Mouse (Mus musculus) forebrain, embryonic 11.5 days (tissue): ENCODE results near the gene Rcor1. TPM values are rescaled to one million over a fixed set of nuclear protein-coding genes. Genes with fewer than 3 reads are reported as not detected.

Experiments
- ATAC-seq: fragments of 200-750 bp; cut with Nextera tagmentation; replicated peaks from 2 replicates; pipeline ENCODE4 v1.8.0; 2017; ENCODE audit warnings: moderate TSS enrichment; ENCODE audit not compliant: low FRiP score
- DNase-seq: peaks from one replicate; pipeline ENCODE4 v3.0.0-alpha.2; 2017; ENCODE audit warnings: low spot score
- H3K27ac ChIP-seq: fragments of 300-500 bp; sonication (generic); 2 replicates; pipeline ENCODE4 v1.5.1; 2014; ENCODE audit warnings: low read depth, low read length
- H3K27me3 ChIP-seq: fragments of 300-500 bp; sonication (generic); 2 replicates; pipeline ENCODE4 v1.6.1; 2014; ENCODE audit warnings: mild to moderate bottlenecking, low read length, mixed read lengths; ENCODE audit not compliant: control insufficient read depth, insufficient read depth
- H3K36me3 ChIP-seq: fragments of 300-500 bp; sonication (generic); 2 replicates; pipeline ENCODE4 v1.6.1; 2014; ENCODE audit warnings: mild to moderate bottlenecking, low read length, moderate library complexity, mixed read lengths; ENCODE audit not compliant: control insufficient read depth, insufficient read depth
- H3K4me1 ChIP-seq: fragments of 300-500 bp; sonication (generic); replicated peaks from 2 replicates; pipeline ENCODE4 v1.6.1; 2014; ENCODE audit warnings: low read length, mixed read lengths; ENCODE audit not compliant: control insufficient read depth, insufficient read depth
- H3K4me2 ChIP-seq: fragments of 300-500 bp; sonication (generic); 2 replicates; pipeline ENCODE4 v1.6.1; 2014; ENCODE audit warnings: low read depth, mild to moderate bottlenecking, low read length, moderate library complexity, mixed read lengths; ENCODE audit not compliant: severe bottlenecking
- H3K4me3 ChIP-seq: fragments of 300-500 bp; sonication (generic); 2 replicates; pipeline ENCODE4 v1.5.1; 2014; ENCODE audit warnings: low read depth, low read length
- H3K9ac ChIP-seq: fragments of 300-500 bp; sonication (generic); 2 replicates; pipeline ENCODE4 v1.6.1; 2014; ENCODE audit warnings: low read length
- H3K9me3 ChIP-seq: fragments of 300-500 bp; sonication (generic); 2 replicates; pipeline ENCODE4 v1.6.1; 2016; ENCODE audit warnings: low read length, mixed read lengths; ENCODE audit not compliant: control insufficient read depth
- WGBS: fragments of 180-500 bp; shearing (Covaris S2); extraction: QIAGEN DNeasy Blood & Tissue Kit; methylation state at CpG from one replicate; pipeline ENCODE4 v1.1.7; 2014; 5-methylcytosine and 5-hydroxymethylcytosine counted together
- polyA plus RNA-seq: library from polyadenylated mRNA; unstranded; fragments of >200 nt; fragmentation: Nextera tagmentation; extraction: Ambion mirVana; gene quantifications from 2 replicates; pipeline ENCODE4 v1.2.1, GENCODE M21; 2014

Gene Rcor1
- polyA plus RNA-seq, 1 experiment from 2014 or later, result 14.2 TPM

GRCm38 (mm10) chr12:111041196-111041595 is 2.0 kb downstream of the Rcor1 start:
- Histone ChIP-seq H3K9ac (peak overlapping the region; percentile 95; the same call in 1 of the 2 replicates), H3K27me3 (no peaks in the 10 kb centered on the region), H3K4me3 (peak overlapping the region; percentile 99), H3K4me1 (peaks cover 11% of the 10 kb centered on the region; the same call in 1 of the 2 replicates), H3K27ac (no peak overlapping the region), H3K36me3 (no peaks in the 10 kb centered on the region), H3K9me3 (no peaks in the 10 kb centered on the region), H3K4me2 (peak overlapping the region; percentile 75)
- no peak for DNase-seq
- 58% methylated on average over 4 of the region's 4 CpGs for WGBS
- ATAC-seq, result no peak

DNA sequence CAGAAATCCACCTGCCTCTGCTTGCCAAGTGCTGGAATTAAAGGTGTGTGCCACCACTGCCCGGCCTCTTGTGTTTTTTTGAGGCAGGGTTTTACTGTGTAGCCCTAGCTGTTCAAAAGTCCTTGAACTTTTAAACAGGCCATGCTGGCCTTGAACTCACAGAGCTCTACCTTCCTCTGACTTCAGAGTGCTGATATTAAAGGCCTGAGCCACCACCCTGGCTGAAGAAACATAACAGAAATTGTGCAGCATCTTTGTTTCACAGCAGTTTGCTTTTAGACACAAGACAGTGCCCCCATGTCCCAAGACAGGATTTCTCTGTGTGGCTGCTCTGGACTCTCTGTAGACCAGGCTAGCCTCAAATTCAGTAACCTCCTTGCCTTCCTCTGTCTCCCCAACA is 3.2 kb downstream of the Rcor1 start:
- H3K27ac ChIP-seq, result no peak overlapping the region
- H3K27me3 ChIP-seq, result no peaks in the 10 kb centered on the region
- peaks cover 11% of the 10 kb centered on the region; the same call in 1 of the 2 replicates for H3K4me1 ChIP-seq
- no peaks in the 10 kb centered on the region for H3K9me3 ChIP-seq
- H3K36me3 ChIP-seq, result no peaks in the 10 kb centered on the region
- ATAC-seq, result no peak
- no peak overlapping the region for H3K4me3 ChIP-seq
- no peak overlapping the region for H3K4me2 ChIP-seq
- 95% methylated on average over 1 of the region's 1 CpGs for WGBS
- DNase-seq, result no peak
- no peak overlapping the region for H3K9ac ChIP-seq

- no peaks in the 10 kb centered on the region for H3K36me3 ChIP-seq
- no peak for DNase-seq
Measured at GRCm38 (mm10) chr12:111044880-111045279, 5.7 kb downstream of the Rcor1 start.

GRCm38 (mm10) chr12:111046866-111047265 is 7.7 kb downstream of the Rcor1 start:
- ATAC-seq, result no peak
- no peak overlapping the region for H3K4me3 ChIP-seq
- H3K9me3 ChIP-seq, result no peaks in the 10 kb centered on the region
- no peaks in the 10 kb centered on the region for H3K4me1 ChIP-seq
- 0 out of 2 replicates have a peak, but pooled peaks cover 2% of the 10 kb centered on the region for H3K36me3 ChIP-seq
- H3K27ac ChIP-seq, result no peak overlapping the region
- H3K9ac ChIP-seq, result no peak overlapping the region
- no peak for DNase-seq
- 82% methylated on average over 1 of the region's 1 CpGs for WGBS
- H3K27me3 ChIP-seq, result no peaks in the 10 kb centered on the region
- H3K4me2 ChIP-seq, result no peak overlapping the region

More at GRCm38 (mm10) chr12:111044880-111045279, 5.7 kb downstream of the Rcor1 start:
- no peak for ATAC-seq
- no peak overlapping the region for H3K27ac ChIP-seq
- H3K9ac ChIP-seq, result no peak overlapping the region
- 90% methylated on average over 2 of the region's 2 CpGs for WGBS
- H3K4me2 ChIP-seq, result no peak overlapping the region
- H3K4me3 ChIP-seq, result no peak overlapping the region
- no peaks in the 10 kb centered on the region for H3K9me3 ChIP-seq
- H3K27me3 ChIP-seq, result no peaks in the 10 kb centered on the region
- H3K4me1 ChIP-seq, result peaks cover 6% of the 10 kb centered on the region; the same call in 1 of the 2 replicates

DNA sequence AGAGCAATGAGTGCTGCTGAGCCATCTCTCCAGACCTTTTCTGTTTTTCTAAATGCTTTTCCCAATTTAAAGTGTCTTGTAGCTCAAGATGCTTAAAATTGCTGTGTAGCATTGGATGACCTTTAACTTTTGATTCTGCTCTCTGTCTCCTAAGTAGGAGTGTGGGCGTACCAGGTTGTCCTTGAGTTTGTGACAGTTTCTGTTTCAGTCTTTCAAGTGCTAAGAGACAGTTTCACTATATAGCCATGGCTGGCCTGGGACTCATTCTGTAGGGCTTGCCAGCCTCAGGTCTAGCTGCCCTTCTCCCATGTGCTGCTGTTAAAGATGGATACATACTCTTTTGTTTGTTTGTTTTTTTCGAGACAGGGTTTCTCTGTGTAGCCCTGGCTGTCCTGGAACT is 9.1 kb downstream of the Rcor1 start:
- 92% methylated on average over 2 of the region's 2 CpGs for WGBS
- Histone ChIP-seq H3K27ac (no peak overlapping the region), H3K4me1 (no peaks in the 10 kb centered on the region), H3K36me3 (0 out of 2 replicates have a peak, but pooled peaks cover 2% of the 10 kb centered on the region), H3K9me3 (no peaks in the 10 kb centered on the region), H3K9ac (no peak overlapping the region), H3K27me3 (no peaks in the 10 kb centered on the region), H3K4me3 (no peak overlapping the region), H3K4me2 (no peak overlapping the region)
- DNase-seq (no peak), ATAC-seq (no peak)

- Histone ChIP-seq H3K4me3 (no peak overlapping the region), H3K4me2 (no peak overlapping the region), H3K9ac (no peak overlapping the region), H3K36me3 (peaks cover 2% of the 10 kb centered on the region; the same call in 1 of the 2 replicates), H3K27me3 (no peaks in the 10 kb centered on the region), H3K4me1 (no peaks in the 10 kb centered on the region), H3K27ac (no peak overlapping the region), H3K9me3 (no peaks in the 10 kb centered on the region)
- DNase-seq, result no peak
- no peak for ATAC-seq
- WGBS, result 92% methylated on average over 2 of the region's 2 CpGs
Measured at GRCm38 (mm10) chr12:111050256-111050655, 11.1 kb downstream of the Rcor1 start.

DNA sequence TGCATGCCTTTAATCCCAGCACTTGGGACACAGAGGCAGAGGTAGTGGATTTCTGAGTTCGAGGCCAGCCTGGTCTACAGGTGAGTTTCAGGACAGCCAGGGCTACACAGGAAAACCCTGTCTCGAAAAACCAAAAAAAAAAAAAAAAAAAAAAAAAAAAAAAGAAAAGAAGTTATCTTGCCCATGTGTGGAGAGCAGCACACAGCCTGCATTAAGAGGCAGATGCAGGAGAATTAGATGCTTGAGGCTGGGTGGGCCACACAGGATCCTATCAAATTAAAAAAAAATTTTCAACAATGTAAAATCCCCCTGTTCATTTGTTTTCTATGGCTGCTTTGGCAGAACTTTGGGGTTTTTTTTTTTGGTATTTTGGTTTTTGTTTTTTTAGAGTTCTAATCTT is 24.2 kb downstream of the Rcor1 start:
- H3K9ac ChIP-seq, result no peak overlapping the region
- H3K27ac ChIP-seq, result no peak overlapping the region
- H3K4me1 ChIP-seq, result no peaks in the 10 kb centered on the region
- no peaks in the 10 kb centered on the region for H3K9me3 ChIP-seq
- no peak overlapping the region for H3K4me3 ChIP-seq
- ATAC-seq, result no peak
- DNase-seq, result no peak
- no peaks in the 10 kb centered on the region for H3K36me3 ChIP-seq
- no peaks in the 10 kb centered on the region for H3K27me3 ChIP-seq
- 95% methylated on average over 2 of the region's 2 CpGs for WGBS
- H3K4me2 ChIP-seq, result no peak overlapping the region

GRCm38 (mm10) chr12:111064220-111064619 is 25.1 kb downstream of the Rcor1 start:
- no peak for ATAC-seq
- DNase-seq, result no peak
- WGBS, result 89% methylated on average over 3 of the region's 3 CpGs
- no peaks in the 10 kb centered on the region for H3K27me3 ChIP-seq
- H3K36me3 ChIP-seq, result no peaks in the 10 kb centered on the region
- H3K4me2 ChIP-seq, result no peak overlapping the region
- H3K9me3 ChIP-seq, result no peaks in the 10 kb centered on the region
- no peak overlapping the region for H3K9ac ChIP-seq
- H3K4me3 ChIP-seq, result no peak overlapping the region
- no peak overlapping the region for H3K27ac ChIP-seq
- no peaks in the 10 kb centered on the region for H3K4me1 ChIP-seq

- WGBS, result 93% methylated on average over 5 of the region's 5 CpGs
- no peaks in the 10 kb centered on the region for H3K4me1 ChIP-seq
- no peak overlapping the region for H3K27ac ChIP-seq
- no peaks in the 10 kb centered on the region for H3K9me3 ChIP-seq
- no peak for DNase-seq
- H3K9ac ChIP-seq, result no peak overlapping the region
- H3K27me3 ChIP-seq, result no peaks in the 10 kb centered on the region
- H3K36me3 ChIP-seq, result no peaks in the 10 kb centered on the region
- no peak for ATAC-seq
- no peak overlapping the region for H3K4me2 ChIP-seq
- H3K4me3 ChIP-seq, result no peak overlapping the region
Measured at GRCm38 (mm10) chr12:111065330-111065729, 26.2 kb downstream of the Rcor1 start.
